Mouse (Mus musculus): ENCODE data around the gene Zswim3. TPM values are rescaled to one million over a fixed set of nuclear protein-coding genes. Genes with fewer than 3 reads are reported as not detected.

Zswim3 gene
- polyA plus RNA-seq, 1 experiment from 2014 or later: 7.9 TPM

- no peaks in the 10 kb centered on the region for H3K9me3 ChIP-seq
- peaks cover 13% of the 10 kb centered on the region for H3K4me1 ChIP-seq
- no peak overlapping the region for H3K27ac ChIP-seq
- peak overlapping the region; percentile 97 for H3K4me3 ChIP-seq (replicated peaks)
- peak overlapping the region; percentile 88 for H3K4me2 ChIP-seq
- ATAC-seq (ENCODE audit: insufficient read depth, low FRiP score, low read depth): no peak
- 63% methylated on average over 8 of the region's 8 CpGs for WGBS
- H3K27me3 ChIP-seq (replicated peaks): no peaks in the 10 kb centered on the region
- peaks cover 9% of the 10 kb centered on the region; the same call in 1 of the 2 replicates for H3K36me3 ChIP-seq
- H3K9ac ChIP-seq: 0 out of 2 replicates have a peak overlapping the region, but pooled peaks have one; percentile 85
Measured at GRCm38 (mm10) chr2:164771123-164771522, 33.8 kb upstream of the Zswim3 start.

GRCm38 (mm10) chr2:164773229-164773988 is 31.5 kb upstream of the Zswim3 start:
- H3K36me3 ChIP-seq: no peaks in the 10 kb centered on the region
- no peaks in the 10 kb centered on the region for H3K9me3 ChIP-seq
- no peak overlapping the region for H3K4me2 ChIP-seq
- no peak for ATAC-seq (ENCODE audit: insufficient read depth, low FRiP score, low read depth)
- H3K4me3 ChIP-seq (replicated peaks): no peak overlapping the region
- H3K27me3 ChIP-seq (replicated peaks): no peaks in the 10 kb centered on the region
- 78% methylated on average over 14 of the region's 14 CpGs for WGBS
- peak overlapping the region; percentile 28 for H3K27ac ChIP-seq
- no peak overlapping the region for H3K9ac ChIP-seq
- peaks cover 13% of the 10 kb centered on the region for H3K4me1 ChIP-seq

- H3K9ac ChIP-seq: no peak overlapping the region
- H3K36me3 ChIP-seq: no peaks in the 10 kb centered on the region
- peak overlapping the region; percentile 8; the same call in 1 of the 2 replicates for H3K27ac ChIP-seq
- no peak overlapping the region for H3K4me3 ChIP-seq (replicated peaks)
- no peak for ATAC-seq (ENCODE audit: insufficient read depth, low FRiP score, low read depth)
- WGBS: 67% methylated on average over 5 of the region's 5 CpGs
- H3K27me3 ChIP-seq (replicated peaks): no peaks in the 10 kb centered on the region
- H3K4me1 ChIP-seq: peaks cover 13% of the 10 kb centered on the region
- H3K9me3 ChIP-seq: no peaks in the 10 kb centered on the region
- no peak overlapping the region for H3K4me2 ChIP-seq
Measured at GRCm38 (mm10) chr2:164773989-164774364, 30.9 kb upstream of the Zswim3 start.

- H3K9ac ChIP-seq: no peak overlapping the region
- ATAC-seq (ENCODE audit: insufficient read depth, low FRiP score, low read depth): no peak
- H3K27me3 ChIP-seq (replicated peaks): no peaks in the 10 kb centered on the region
- 78% methylated on average over 6 of the region's 6 CpGs for WGBS
- H3K9me3 ChIP-seq: no peaks in the 10 kb centered on the region
- no peaks in the 10 kb centered on the region for H3K36me3 ChIP-seq
- H3K4me2 ChIP-seq: no peak overlapping the region
- peaks cover 4% of the 10 kb centered on the region for H3K4me1 ChIP-seq
- no peak overlapping the region for H3K27ac ChIP-seq
- H3K4me3 ChIP-seq (replicated peaks): no peak overlapping the region
Measured at GRCm38 (mm10) chr2:164776130-164776529, 28.8 kb upstream of the Zswim3 start.

- Histone ChIP-seq H3K27ac (no peak overlapping the region), H3K36me3 (no peaks in the 10 kb centered on the region), H3K4me2 (no peak overlapping the region), H3K4me1 (no peaks in the 10 kb centered on the region), H3K4me3 (replicated peaks) (no peak overlapping the region), H3K9ac (no peak overlapping the region), H3K27me3 (replicated peaks) (no peaks in the 10 kb centered on the region), H3K9me3 (no peaks in the 10 kb centered on the region)
- no peak for ATAC-seq (ENCODE audit: insufficient read depth, low FRiP score, low read depth)
- WGBS: 57% methylated on average over 17 of the region's 17 CpGs
Measured at GRCm38 (mm10) chr2:164776801-164777200, 28.1 kb upstream of the Zswim3 start.

GRCm38 (mm10) chr2:164777246-164778014 is 27.5 kb upstream of the Zswim3 start:
- Histone ChIP-seq H3K9me3 (no peaks in the 10 kb centered on the region), H3K36me3 (no peaks in the 10 kb centered on the region), H3K4me3 (replicated peaks) (no peak overlapping the region), H3K27me3 (replicated peaks) (no peaks in the 10 kb centered on the region), H3K4me1 (no peaks in the 10 kb centered on the region), H3K9ac (no peak overlapping the region), H3K27ac (no peak overlapping the region), H3K4me2 (no peak overlapping the region)
- WGBS: 79% methylated on average over 30 of the region's 30 CpGs
- ATAC-seq (ENCODE audit: insufficient read depth, low FRiP score, low read depth): no peak

GRCm38 (mm10) chr2:164778015-164778287 is 26.9 kb upstream of the Zswim3 start:
- no peaks in the 10 kb centered on the region for H3K36me3 ChIP-seq
- H3K9ac ChIP-seq: no peak overlapping the region
- no peaks in the 10 kb centered on the region for H3K4me1 ChIP-seq
- WGBS: 90% methylated on average over 11 of the region's 11 CpGs
- H3K4me2 ChIP-seq: no peak overlapping the region
- no peak overlapping the region for H3K4me3 ChIP-seq (replicated peaks)
- ATAC-seq (ENCODE audit: insufficient read depth, low FRiP score, low read depth): no peak
- H3K27ac ChIP-seq: no peak overlapping the region
- no peaks in the 10 kb centered on the region for H3K9me3 ChIP-seq
- H3K27me3 ChIP-seq (replicated peaks): no peaks in the 10 kb centered on the region

GRCm38 (mm10) chr2:164778809-164779208 is 26.1 kb upstream of the Zswim3 start:
- Histone ChIP-seq H3K9ac (no peak overlapping the region), H3K36me3 (no peaks in the 10 kb centered on the region), H3K4me3 (replicated peaks) (no peak overlapping the region), H3K27ac (no peak overlapping the region), H3K4me1 (no peaks in the 10 kb centered on the region), H3K27me3 (replicated peaks) (no peaks in the 10 kb centered on the region), H3K9me3 (no peaks in the 10 kb centered on the region), H3K4me2 (no peak overlapping the region)
- WGBS: 81% methylated on average over 7 of the region's 7 CpGs
- ATAC-seq (ENCODE audit: insufficient read depth, low FRiP score, low read depth): no peak

GRCm38 (mm10) chr2:164779481-164780086 is 25.3 kb upstream of the Zswim3 start, which contains the start of gene Tnnc2:
Tnnc2 (minus strand) TSS chr2:164779967.
- H3K9me3 ChIP-seq: no peaks in the 10 kb centered on the region
- no peak within 1 kb of the TSS for H3K4me2 ChIP-seq
- no peak within 1 kb of the TSS for H3K27ac ChIP-seq
- ATAC-seq (ENCODE audit: insufficient read depth, low FRiP score, low read depth): no peak
- H3K9ac ChIP-seq: no peak within 1 kb of the TSS
- no peak within 1 kb of the TSS for H3K4me3 ChIP-seq (replicated peaks)
- H3K27me3 ChIP-seq (replicated peaks): no peaks in the 10 kb centered on the region
- H3K36me3 ChIP-seq: no peaks in the 10 kb centered on the region
- WGBS: 73% methylated on average over 8 of the region's 8 CpGs
- H3K4me1 ChIP-seq: peaks cover 1% of the 10 kb centered on the region; the same call in 1 of the 2 replicates

- H3K27me3 ChIP-seq (replicated peaks): no peaks in the 10 kb centered on the region
- no peak overlapping the region for H3K4me2 ChIP-seq
- no peak for ATAC-seq (ENCODE audit: insufficient read depth, low FRiP score, low read depth)
- no peaks in the 10 kb centered on the region for H3K36me3 ChIP-seq
- 67% methylated on average over 4 of the region's 4 CpGs for WGBS
- H3K4me1 ChIP-seq: peaks cover 9% of the 10 kb centered on the region; the same call in 1 of the 2 replicates
- no peak overlapping the region for H3K27ac ChIP-seq
- no peaks in the 10 kb centered on the region for H3K9me3 ChIP-seq
- H3K9ac ChIP-seq: no peak overlapping the region
- no peak overlapping the region for H3K4me3 ChIP-seq (replicated peaks)
Measured at GRCm38 (mm10) chr2:164781876-164782275, 23.0 kb upstream of the Zswim3 start.

- Histone ChIP-seq H3K27ac (no peak overlapping the region), H3K4me1 (peaks cover 21% of the 10 kb centered on the region; the same call in 1 of the 2 replicates), H3K36me3 (no peaks in the 10 kb centered on the region), H3K27me3 (replicated peaks) (no peaks in the 10 kb centered on the region), H3K4me2 (no peak overlapping the region), H3K4me3 (replicated peaks) (no peak overlapping the region), H3K9me3 (no peaks in the 10 kb centered on the region), H3K9ac (no peak overlapping the region)
- 74% methylated on average over 7 of the region's 7 CpGs for WGBS
- no peak for ATAC-seq (ENCODE audit: insufficient read depth, low FRiP score, low read depth)
Measured at GRCm38 (mm10) chr2:164783926-164784581, 20.8 kb upstream of the Zswim3 start.
